Mouse (Mus musculus) myocyte (in vitro differentiated cells): Measurements from ENCODE around the gene Dpagt1.

ENCODE experiments used
- CEBPB ChIP-seq: IDR thresholded peaks from 2 replicates; pipeline ENCODE4 v1.6.1; 2011; ENCODE audit warnings: mild to moderate bottlenecking, moderate library complexity; ENCODE audit not compliant: poor library complexity, insufficient read depth, severe bottlenecking
- E2F4 ChIP-seq: IDR thresholded peaks from one replicate; pipeline ENCODE4 v1.6.1; 2011; ENCODE audit warnings: mild to moderate bottlenecking, control low read depth, moderate library complexity; ENCODE audit not compliant: insufficient read depth
- MAX ChIP-seq: IDR thresholded peaks from one replicate; pipeline ENCODE4 v1.6.1; 2011; ENCODE audit warnings: low read depth, mild to moderate bottlenecking, control low read depth
- MYOD1 ChIP-seq, 3 experiments: IDR thresholded peaks; one replicate each; pipeline ENCODE4 v1.6.1; 2011; ENCODE audit warnings: control low read depth in 2 of 3, low read depth in 2 of 3, mild to moderate bottlenecking in 2 of 3, moderate library complexity in 1 of 3; ENCODE audit not compliant: insufficient read length in 2 of 3, control insufficient read depth in 1 of 3
- MYOG ChIP-seq, 3 experiments: IDR thresholded peaks; one replicate each; pipeline ENCODE4 v1.6.1; 2011; ENCODE audit warnings: control low read depth in 2 of 3, low read depth in 2 of 3, mild to moderate bottlenecking in 2 of 3; ENCODE audit not compliant: insufficient read length in 2 of 3, control insufficient read depth in 1 of 3, insufficient read depth in 1 of 3
- POLR2A ChIP-seq: IDR thresholded peaks from one replicate; pipeline ENCODE4 v1.6.1; 2011; ENCODE audit warnings: low read depth, mild to moderate bottlenecking, control low read depth, moderate library complexity; ENCODE audit not compliant: insufficient read length
- POLR2AphosphoS2 ChIP-seq: IDR thresholded peaks from one replicate; pipeline ENCODE4 v1.6.1; 2011; ENCODE audit warnings: low read depth, control low read depth; ENCODE audit not compliant: insufficient read length
- REST ChIP-seq: IDR thresholded peaks from one replicate; pipeline ENCODE4 v1.6.1; 2011; ENCODE audit warnings: mild to moderate bottlenecking, control low read depth, moderate library complexity; ENCODE audit not compliant: insufficient read depth, insufficient read length
- SRF ChIP-seq: IDR thresholded peaks from one replicate; pipeline ENCODE4 v1.6.1; 2011; ENCODE audit warnings: low read depth; ENCODE audit not compliant: control insufficient read depth, insufficient read length
- TCF12 ChIP-seq: IDR thresholded peaks from one replicate; pipeline ENCODE4 v1.6.1; 2011; ENCODE audit warnings: mild to moderate bottlenecking, control low read depth; ENCODE audit not compliant: poor library complexity, insufficient read depth, severe bottlenecking
- TCF3 ChIP-seq: IDR thresholded peaks from one replicate; pipeline ENCODE4 v1.6.1; 2011; ENCODE audit warnings: low read depth, control low read depth; ENCODE audit not compliant: insufficient read length
- USF1 ChIP-seq: IDR thresholded peaks from one replicate; pipeline ENCODE4 v1.6.1; 2011; ENCODE audit warnings: low read depth, mild to moderate bottlenecking, control low read depth, moderate library complexity

GRCm38 (mm10) chr9:44313476-44314256 is 12.2 kb upstream of the Dpagt1 start:
- TF ChIP-seq TCF12 = no peak
- TF ChIP-seq POLR2A = no peak
- TF ChIP-seq MAX = no peak
- no peak for TF ChIP-seq CEBPB
- TF ChIP-seq POLR2AphosphoS2 = no peak
- no peak for TF ChIP-seq MYOG (IDR thresholded peaks at IDR 0.05; ENCODE audit: control insufficient read depth in 1 of 3, insufficient read depth in 1 of 3, insufficient read length in 2 of 3, low read depth in 2 of 3)
- no peak for TF ChIP-seq SRF
- no peak for TF ChIP-seq USF1
- no peak for TF ChIP-seq E2F4
- no peak for TF ChIP-seq MYOD1 (IDR thresholded peaks at IDR 0.05; ENCODE audit: control insufficient read depth in 1 of 3, insufficient read length in 2 of 3, low read depth in 2 of 3)
- TF ChIP-seq REST = no peak
- no peak for TF ChIP-seq TCF3
